Comparison of ENCODE assay signal across 9 mouse cellular contexts in the genomic region with DNA sequence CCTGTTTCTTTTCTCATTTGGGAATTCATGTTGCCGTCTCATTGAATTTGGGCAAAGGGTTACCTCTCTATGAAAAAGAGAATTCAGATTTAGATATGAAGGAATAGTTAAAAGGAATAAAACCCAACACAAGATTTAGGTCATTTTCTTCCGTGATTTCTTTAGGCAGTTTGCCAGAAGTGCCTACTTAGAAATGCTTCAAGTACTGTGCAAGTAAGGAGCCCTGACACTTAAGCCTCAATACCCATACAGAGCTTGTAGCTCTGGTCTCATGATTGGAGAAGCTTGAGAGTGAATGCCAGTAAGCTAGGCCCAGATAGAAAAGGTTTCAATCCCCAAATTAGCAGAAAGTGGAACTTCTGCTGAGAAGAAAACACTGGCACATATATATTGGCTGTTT. TPM values are rescaled to one million over a fixed set of nuclear protein-coding genes. Genes with fewer than 3 reads are reported as not detected.
DNase-seq lines count a peak whose midpoint lies in the region; ATAC-seq and TF ChIP-seq lines count a peak whose summit lies in the region.
"Had no signal": no experiment of that assay in that cellular context is flagged by ENCODE, and none has a peak within 500 bp of the region (broad histone marks: within the 10 kb centered on the region; RNA-seq: fewer than 3 reads in every experiment).

No protein-coding gene starts in this region.

- no peak for ATAC-seq in forebrain, embryonic 15.5 days (replicated peaks)
- no peak for ATAC-seq in intestine, embryonic 15.5 days

- peaks cover 25% of the 10 kb centered on the region for H3K27me3 ChIP-seq in forebrain, embryonic 15.5 days
- H3K27me3 ChIP-seq in forebrain, embryonic 10.5 days (ENCODE audit: poor library complexity, severe bottlenecking) = peaks cover 47% of the 10 kb centered on the region
- no peaks in the 10 kb centered on the region for H3K27me3 ChIP-seq in intestine, embryonic 15.5 days (replicated peaks)
- H3K27me3 ChIP-seq in cerebellum, adult 2 months (ENCODE audit: control insufficient read depth, insufficient read depth, low read length) = peaks cover 2% of the 10 kb centered on the region; the same call in 1 of the 2 replicates

- H3K9ac ChIP-seq in forebrain, embryonic 15.5 days (replicated peaks) = no peak overlapping the region
- 0 out of 2 replicates have a peak overlapping the region, but pooled peaks have one; percentile 68 for H3K9ac ChIP-seq in intestine, embryonic 15.5 days

- peak overlapping the region; percentile 84; the same call in 1 of the 2 replicates for H3K4me2 ChIP-seq in forebrain, embryonic 15.5 days (replicated peaks)
- H3K4me2 ChIP-seq in intestine, embryonic 15.5 days (replicated peaks) = peak overlapping the region; percentile 94; the same call in 1 of the 2 replicates

- TF ChIP-seq CTCF in left cerebral cortex, adult 2 months (IDR thresholded peaks at IDR 0.05) = no peak
- TF ChIP-seq CTCF in cerebellum, adult 2 months (IDR thresholded peaks at IDR 0.05; ENCODE audit: borderline replicate concordance, insufficient read depth, low read depth, low read length) = no peak

- no peak for DNase-seq in forebrain, embryonic 10.5 days (ENCODE audit: extremely low spot score, low spot score)
- DNase-seq in left cerebral cortex, adult 2 months (ENCODE audit: extremely low spot score in 1 of 2, low spot score in 2 of 2) = no peak
- DNase-seq in left cerebral cortex, postnatal 36 days (ENCODE audit: low spot score in 2 of 2) = no peak
- DNase-seq in lung, postnatal 25 days (ENCODE audit: low spot score) = peak; percentile 69
- DNase-seq in frontal cortex, postnatal 10 days (ENCODE audit: low spot score in 2 of 2) = no peak
- DNase-seq in cerebellum, adult 2 months = no peak
- DNase-seq: layer of hippocampus, postnatal 36 days had no signal

- H3K9me3 ChIP-seq in forebrain, embryonic 15.5 days = no peaks in the 10 kb centered on the region
- H3K9me3 ChIP-seq in forebrain, embryonic 10.5 days = peaks cover 4% of the 10 kb centered on the region; the same call in 1 of the 2 replicates
- H3K9me3 ChIP-seq in intestine, embryonic 15.5 days = no peaks in the 10 kb centered on the region

- no peak overlapping the region for H3K4me3 ChIP-seq in forebrain, embryonic 15.5 days
- no peak overlapping the region; the same call in 1 of the 2 replicates for H3K4me3 ChIP-seq in forebrain, embryonic 10.5 days
- H3K4me3 ChIP-seq in left cerebral cortex, adult 2 months = peak overlapping the region; percentile 69
- no peak overlapping the region; the same call in 1 of the 2 replicates for H3K4me3 ChIP-seq in intestine, embryonic 15.5 days (replicated peaks)
- H3K4me3 ChIP-seq in cerebellum, adult 2 months (replicated peaks; ENCODE audit: insufficient read depth, low read depth, low read length) = no peak overlapping the region

- H3K27ac ChIP-seq in forebrain, embryonic 15.5 days (replicated peaks) = no peak overlapping the region
- no peak overlapping the region for H3K27ac ChIP-seq in forebrain, embryonic 10.5 days
- peak overlapping the region; percentile 84 for H3K27ac ChIP-seq in left cerebral cortex, adult 2 months
- H3K27ac ChIP-seq in intestine, embryonic 15.5 days = no peak overlapping the region
- H3K27ac ChIP-seq in cerebellum, adult 2 months (ENCODE audit: insufficient read depth, low read length) = no peak overlapping the region

- 34% methylated on average over 2 of the region's 2 CpGs for WGBS in forebrain, embryonic 15.5 days
- 50% methylated on average over 2 of the region's 2 CpGs for WGBS in forebrain, embryonic 10.5 days
- WGBS in intestine, embryonic 15.5 days = 57% methylated on average over 2 of the region's 2 CpGs
- 58% methylated on average over 2 of the region's 2 CpGs for WGBS in cerebellum, adult 2 months

- intact Hi-C loops in left cerebral cortex, adult 2 months (cut with DNase I) = loop anchor here (5.0 kb wide), 1 partner anchor 47 kb away; no protein-coding TSS in a partner anchor
- intact Hi-C loops in left cerebral cortex, postnatal 36 days (cut with DNase I) = loop anchor here (5.0 kb wide), 1 partner anchor 67 kb away; no protein-coding TSS in a partner anchor

- peaks cover 13% of the 10 kb centered on the region for H3K4me1 ChIP-seq in forebrain, embryonic 15.5 days
- H3K4me1 ChIP-seq in forebrain, embryonic 10.5 days = peaks cover 12% of the 10 kb centered on the region
- peaks cover 3% of the 10 kb centered on the region; the same call in 1 of the 2 replicates for H3K4me1 ChIP-seq in intestine, embryonic 15.5 days (replicated peaks)
- H3K4me1 ChIP-seq in cerebellum, adult 2 months (ENCODE audit: control insufficient read depth, insufficient read depth, low read length) = no peaks in the 10 kb centered on the region

- no peak for TF ChIP-seq POLR2A in cerebellum, adult 2 months (IDR thresholded peaks at IDR 0.05; ENCODE audit: borderline replicate concordance, insufficient read depth, low read length)

- H3K36me3 ChIP-seq in forebrain, embryonic 15.5 days = no peaks in the 10 kb centered on the region
- H3K36me3 ChIP-seq in forebrain, embryonic 10.5 days (replicated peaks) = no peaks in the 10 kb centered on the region
- no peaks in the 10 kb centered on the region for H3K36me3 ChIP-seq in intestine, embryonic 15.5 days

RNA-seq across cellular contexts. Expression of a gene that starts 2.1 kb away (rescaled TPM):
- 16.3 and 16.4 TPM in 2 replicates for polyA plus RNA-seq in forebrain, embryonic 15.5 days (2015; fragmentation: Nextera tagmentation; extraction: Ambion mirVana)
- 33.7 and 35.7 TPM in 2 replicates for polyA plus RNA-seq in forebrain, embryonic 10.5 days (2016; fragmentation: Nextera tagmentation; extraction: Ambion mirVana)
- total RNA-seq in left cerebral cortex, adult 2 months (2021) = 10 to 100 TPM; 20.5 to 24.4 TPM
- total RNA-seq in left cerebral cortex, postnatal 36 days (2021) = 10 to 100 TPM; 23.2 to 27.6 TPM
- polyA plus RNA-seq in intestine, embryonic 15.5 days (2015; fragmentation: Nextera tagmentation; extraction: Ambion mirVana) = 31.5 and 40.1 TPM in 2 replicates
- polyA plus RNA-seq in cerebellum, adult 2 months (2012; rRNA removed) = 9.1 and 10.8 TPM in 2 replicates
